Mouse (Mus musculus) E14TG2a.4 (cell line): ENCODE measurements around the gene Plekha7.

Experiments used
- CTCF ChIP-seq: conservative IDR thresholded peaks from 2 replicates; pipeline ENCODE4 v1.5.1; 2014; ENCODE audit warnings: low read length
- NANOG ChIP-seq: IDR thresholded peaks from 2 replicates; pipeline ENCODE4 v1.6.1; 2014; ENCODE audit warnings: borderline replicate concordance, low read length, mixed read lengths
- POU5F1 ChIP-seq: IDR thresholded peaks from 2 replicates; pipeline ENCODE4 v1.6.1; 2014; ENCODE audit warnings: low read length, borderline replicate concordance

DNA sequence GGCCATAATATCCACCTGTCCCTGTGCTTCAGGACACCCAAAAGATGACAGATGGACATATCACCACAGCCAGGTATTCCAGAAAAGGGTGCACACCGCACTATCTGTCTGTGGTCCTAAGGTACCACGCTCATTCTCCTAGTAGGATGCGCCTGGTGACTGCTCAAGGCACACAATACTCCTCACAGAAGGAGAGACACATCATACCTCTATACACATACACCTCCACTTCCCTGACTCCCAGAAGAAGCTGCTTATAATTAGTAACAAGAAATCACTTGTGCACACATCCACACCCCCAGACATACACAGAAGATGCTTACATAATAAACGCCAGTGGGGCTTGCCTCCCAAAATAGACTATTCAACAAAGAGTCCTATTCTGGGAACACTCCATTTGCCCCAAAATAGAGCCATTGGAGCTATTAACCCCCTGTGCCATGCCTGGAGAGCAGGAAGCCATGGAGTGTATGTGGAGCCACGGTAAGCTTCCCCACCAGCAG is 126.7 kb downstream of the Plekha7 start:
- TF ChIP-seq CTCF (no peak), POU5F1 (no peak), NANOG (no peak)
